Mouse (Mus musculus) layer of hippocampus, adult 18-20 months (tissue): ENCODE measurements around the gene Acp5. TPM values are rescaled to one million over a fixed set of nuclear protein-coding genes. Genes with fewer than 3 reads are reported as not detected.
A peak's percentile ranks its signal among the peaks of the same experiment; 100 is the strongest.
"Not testable (repeated sequence)": the region's sequence is repeated elsewhere in the genome, so short reads cannot be mapped to it uniquely, and the experiment has no call there.

ENCODE experiments used
- DNase-seq, 2 experiments: peaks; one replicate each; pipeline ENCODE4 v3.0.0; 2022; ENCODE audit warnings: low spot score in 2 of 2
- long read RNA-seq: library from polyadenylated mRNA; stranded (forward); transcript quantifications from one replicate; pipeline ENCODE4 v2.0.0, GENCODE M21; 2021
- total RNA-seq, 2 experiments: library from RNA; stranded (reverse); gene quantifications; 2 replicates each; pipeline ENCODE4 v1.2.3; 2021

Acp5 gene
- total RNA-seq = under 1 TPM; 0.41 to 0.84 TPM
- long read RNA-seq = 0 reads

DNA sequence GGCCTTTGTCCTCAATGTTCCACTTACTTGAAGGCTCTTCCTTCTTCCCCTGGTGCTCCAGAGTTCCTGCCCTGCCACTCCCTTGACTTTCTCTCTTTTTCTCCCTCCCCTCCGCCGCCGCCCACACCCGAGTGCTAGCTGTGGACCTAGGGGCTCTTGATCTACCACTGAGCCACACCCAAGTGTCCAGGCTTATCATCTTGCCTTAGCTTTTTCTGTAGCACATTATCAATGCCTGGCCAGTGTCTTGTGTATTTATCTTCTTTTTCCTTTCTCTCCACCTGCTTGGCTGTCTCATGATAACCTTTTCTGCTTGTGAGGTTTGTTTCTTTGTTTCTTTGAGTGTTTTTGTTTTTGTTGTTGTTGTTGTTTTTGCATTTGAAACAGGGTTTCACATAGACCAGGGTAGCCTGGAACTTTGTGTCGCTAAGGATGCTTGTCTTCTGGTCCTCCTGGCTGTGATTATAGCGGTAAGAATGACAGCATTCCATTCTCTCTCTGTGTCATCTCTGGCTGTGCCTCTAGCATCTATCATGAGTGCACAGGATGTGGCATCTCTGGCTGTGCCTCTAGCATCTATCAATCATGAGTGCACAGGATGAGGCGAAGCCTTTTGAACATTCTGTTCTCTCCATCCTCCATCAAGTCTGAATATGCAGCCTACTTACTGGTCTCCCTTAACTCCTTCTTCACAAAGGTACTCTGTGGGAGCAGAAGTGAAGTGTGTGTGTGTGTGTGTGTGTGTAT is at the start of gene Acp5:
Gene Acp5 (minus strand): TSS at position 68 of the 747 bp plus-strand sequence.
- no peak for DNase-seq

DNA sequence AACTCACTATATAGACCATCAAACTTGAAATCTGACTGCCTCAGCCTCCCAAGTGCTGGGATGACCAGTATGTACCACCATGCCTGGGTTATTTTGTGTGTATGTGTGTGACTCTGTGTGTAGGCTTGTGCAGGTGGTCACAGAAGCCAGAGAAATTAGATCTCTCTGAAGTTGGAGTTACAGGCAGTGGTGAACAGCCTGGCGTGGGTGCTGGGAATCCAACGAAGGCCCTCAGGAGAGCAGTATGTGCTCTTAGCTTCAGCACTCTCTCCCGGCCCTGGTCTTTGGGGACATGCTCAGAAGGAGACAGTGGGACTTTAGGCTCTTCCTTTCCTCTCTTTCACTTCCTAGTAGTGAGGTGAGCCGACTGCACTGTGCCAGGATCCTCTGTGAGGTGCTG is 36.8 kb upstream of the Acp5 start:
- no peak for DNase-seq

DNA sequence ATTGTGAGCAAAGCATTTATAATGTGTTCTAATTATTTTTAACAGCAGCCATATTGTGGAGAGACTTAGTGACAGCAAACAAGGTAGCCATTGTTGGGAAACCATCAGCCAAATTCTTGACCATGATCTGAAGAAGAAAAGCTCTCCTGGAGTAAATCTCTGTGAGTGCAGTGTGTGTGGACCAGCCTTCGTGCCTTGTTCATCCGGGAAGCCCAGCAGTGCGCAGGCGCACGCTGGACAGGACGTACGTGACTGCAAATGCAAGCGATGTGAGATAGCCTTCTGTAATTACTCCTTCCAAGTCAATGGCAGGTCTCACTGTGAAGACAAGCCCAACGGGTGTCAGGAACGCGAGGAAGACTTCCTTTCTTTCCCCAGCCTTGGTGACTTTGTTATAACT is 33.8 kb upstream of the Acp5 start:
- no peak for DNase-seq

DNA sequence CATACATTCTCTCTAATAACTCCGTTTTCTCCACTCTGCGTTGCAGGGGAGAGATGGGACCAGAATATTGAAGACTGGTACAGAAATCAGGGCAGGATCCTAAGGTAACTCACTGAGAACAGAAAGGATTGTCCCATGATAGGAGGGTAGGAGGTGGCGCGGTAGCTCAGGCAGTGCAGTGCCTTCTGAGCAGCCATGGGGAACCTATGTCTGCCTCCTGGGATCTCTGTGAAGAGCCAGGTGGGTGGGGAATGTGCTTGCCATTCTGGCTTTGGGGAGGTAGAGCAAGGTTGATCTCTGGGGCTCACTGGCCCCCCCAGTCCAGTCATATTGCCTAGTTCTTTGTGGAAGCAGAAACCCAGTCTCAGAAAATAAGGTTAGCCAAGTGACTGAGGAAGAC is 32.2 kb upstream of the Acp5 start:
- no peak for DNase-seq

DNA sequence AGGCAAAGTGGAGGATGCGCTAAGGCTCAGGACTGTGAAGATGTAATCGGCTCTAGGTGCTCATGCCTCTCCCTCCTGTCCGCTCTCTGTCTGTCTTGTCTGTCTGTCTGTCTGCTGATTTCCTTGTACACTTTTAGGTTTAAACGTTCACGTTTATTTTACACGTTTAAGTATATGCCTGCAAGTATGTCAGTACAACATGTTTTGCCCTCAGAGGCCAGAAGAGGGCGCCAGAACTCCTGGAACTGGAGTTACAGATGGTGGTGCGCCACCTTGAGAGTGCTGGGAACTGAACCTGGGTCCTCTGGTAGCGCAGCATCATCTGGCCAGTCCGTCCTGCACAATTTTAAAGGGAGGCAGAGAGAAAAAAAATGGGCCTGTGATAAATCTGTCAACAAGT is 31.2 kb upstream of the Acp5 start:
- DNase-seq = no peak

DNA sequence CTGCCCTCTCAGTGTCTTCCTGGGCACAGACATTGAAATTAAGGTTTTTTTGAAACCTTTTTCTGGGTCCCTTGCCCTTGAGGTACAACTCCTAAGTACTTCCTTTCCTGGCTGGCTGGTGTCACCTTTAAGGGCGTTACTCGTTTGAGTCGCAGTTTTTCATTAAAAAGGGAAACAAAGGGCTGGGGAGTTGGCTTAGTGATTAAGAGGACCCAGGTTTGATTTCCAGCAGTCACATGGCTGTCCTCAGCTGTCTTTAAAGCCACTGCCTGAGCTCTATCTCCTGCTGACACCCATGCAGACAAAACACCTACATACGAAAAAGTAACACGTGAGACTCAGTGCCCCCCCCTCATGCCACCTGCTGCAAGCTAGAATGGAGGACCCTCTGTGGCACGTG is 30.5 kb upstream of the Acp5 start:
- no peak for DNase-seq

DNA sequence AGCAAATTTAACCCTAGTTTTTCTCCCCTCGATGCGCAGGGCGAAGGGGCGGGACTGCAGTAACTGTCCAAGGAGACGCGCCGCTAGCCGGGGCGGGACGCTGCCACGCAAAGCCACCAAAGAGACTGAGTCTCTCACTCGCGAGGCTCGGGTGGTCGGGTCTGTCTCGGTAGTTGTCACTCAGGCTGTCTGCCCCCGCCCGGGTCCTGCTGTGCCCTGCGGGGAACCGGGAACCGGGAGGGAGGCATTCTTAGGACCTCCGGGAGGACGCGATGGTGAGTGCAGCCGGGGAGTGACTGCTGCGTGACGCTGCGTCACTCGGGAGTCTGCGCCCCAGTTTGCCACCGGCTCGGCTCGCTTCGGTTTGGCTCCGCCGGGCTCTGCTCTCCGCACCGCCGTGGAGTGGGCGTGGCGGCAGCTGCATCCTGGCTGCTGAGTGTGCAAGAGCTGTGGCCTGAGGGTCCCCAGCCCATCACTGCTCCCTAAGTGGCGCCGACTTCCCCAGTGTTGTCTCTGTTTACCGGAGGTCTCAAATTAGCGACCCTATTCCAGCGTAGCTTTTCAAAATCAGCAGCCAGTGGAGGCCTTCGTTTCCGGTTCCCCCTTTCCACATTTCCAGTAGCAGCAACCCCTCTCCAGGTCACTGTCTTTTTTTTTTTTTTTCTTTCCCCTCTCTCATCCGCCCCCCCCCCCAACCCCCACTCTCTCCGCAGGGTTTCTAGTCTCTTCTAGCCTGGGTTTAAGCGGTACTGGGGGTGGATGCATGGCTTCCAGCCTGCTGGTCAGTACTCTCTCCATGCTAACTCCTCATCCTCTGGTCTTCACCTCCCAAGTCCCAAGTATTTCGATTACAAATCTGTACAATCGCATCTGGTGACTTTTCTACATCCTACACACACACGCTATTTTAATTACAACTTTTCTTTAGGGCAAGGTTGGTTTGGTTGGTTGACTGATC is 29.5 kb upstream of the Acp5 start:
- peak; percentile 53 to 61 for DNase-seq

DNA sequence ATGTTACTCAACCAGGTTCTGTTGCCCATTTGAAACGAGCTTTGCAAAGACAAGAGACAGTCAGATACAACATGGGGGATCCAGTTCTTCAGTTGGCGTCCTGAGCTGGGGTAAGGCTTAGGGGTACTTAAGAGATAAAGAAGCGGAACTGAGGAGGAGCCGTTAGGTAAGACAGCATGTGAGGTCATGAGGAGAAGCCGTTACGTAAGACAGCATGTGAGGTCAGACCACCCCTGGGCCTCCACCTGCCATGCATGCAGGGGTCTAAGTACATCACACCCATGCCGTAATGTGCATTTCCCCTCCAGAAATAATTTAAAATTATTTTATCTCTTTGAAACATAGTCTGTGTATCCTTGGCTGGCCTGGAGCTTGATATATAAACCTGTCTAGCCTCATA is 27.4 kb upstream of the Acp5 start:
- no peak for DNase-seq

DNA sequence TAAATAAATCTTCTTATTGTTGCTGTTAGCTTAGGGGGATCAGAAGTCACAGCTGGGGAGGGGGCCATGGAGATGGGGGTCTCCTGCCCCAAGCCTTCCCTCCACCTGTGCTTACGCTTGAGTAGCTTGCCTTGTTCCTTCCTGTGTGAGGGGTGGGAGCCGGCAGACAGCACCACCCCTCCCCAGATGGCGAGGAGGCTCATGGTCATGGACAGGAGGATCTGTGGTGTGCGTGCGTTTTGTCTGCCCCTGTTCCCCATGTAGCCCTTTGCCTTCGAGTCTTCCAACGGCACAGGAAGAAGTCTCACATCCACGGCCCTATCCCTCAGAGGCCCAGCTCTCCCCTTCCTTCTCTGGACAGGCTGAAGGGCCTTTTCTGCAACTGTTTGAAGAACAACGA is 26.8 kb upstream of the Acp5 start:
- no peak for DNase-seq

DNA sequence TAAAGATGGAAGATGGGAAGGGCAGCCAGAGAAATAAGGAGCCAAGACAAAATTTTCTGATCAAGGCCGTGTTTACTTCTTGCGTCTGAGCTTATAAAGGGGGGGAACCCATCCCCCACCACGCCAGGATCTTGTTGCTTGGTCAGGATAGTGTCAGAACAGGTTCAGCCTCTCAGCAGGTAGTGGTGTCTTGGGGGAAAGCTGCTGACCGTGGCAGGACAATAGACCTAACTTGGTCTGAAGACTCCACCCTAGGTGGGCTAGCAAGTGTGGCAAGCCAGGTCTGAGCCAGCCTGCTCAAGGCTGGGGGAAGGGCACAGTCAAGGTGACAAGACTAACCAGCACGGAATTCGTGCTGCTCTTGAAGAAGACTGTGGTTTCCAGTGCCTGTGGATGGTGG is 25.8 kb upstream of the Acp5 start:
- DNase-seq = no peak

DNA sequence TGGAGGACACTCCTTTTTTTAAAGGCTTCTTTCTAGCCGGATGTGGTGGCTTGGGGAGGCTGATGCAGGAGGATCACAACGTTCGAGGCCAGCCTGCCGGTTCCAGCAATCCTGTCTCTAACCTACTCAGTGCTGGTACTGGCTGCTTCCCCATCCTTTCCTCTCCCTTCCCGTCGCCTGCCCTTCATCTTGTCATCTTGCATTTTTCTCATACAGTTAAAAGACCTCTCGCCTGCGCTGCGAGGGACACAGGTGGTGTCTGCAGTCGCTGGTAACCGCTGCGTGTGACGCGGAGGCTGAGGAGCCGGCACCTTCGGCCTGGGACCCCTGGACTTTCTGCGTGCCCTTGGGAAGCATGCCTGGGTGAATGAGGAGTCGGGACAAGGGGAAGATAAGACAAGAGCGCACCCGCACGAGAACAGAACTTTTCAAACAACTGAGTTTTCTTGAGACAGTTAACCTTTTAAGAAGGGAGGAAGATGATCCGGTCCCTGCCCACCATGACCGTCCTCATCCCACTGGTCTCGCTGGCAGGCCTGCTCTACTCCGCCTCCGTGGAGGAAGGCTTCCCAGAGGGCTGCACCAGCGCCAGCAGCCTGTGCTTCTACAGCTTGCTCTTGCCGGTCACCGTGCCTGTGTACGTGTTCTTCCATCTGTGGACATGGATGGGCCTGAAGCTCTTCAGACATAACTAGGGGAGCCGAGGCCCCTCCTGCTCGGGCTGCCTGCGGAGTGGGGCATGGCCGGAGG is 22.2 kb upstream of the Acp5 start:
- peak; percentile 7 to 19 for DNase-seq

DNA sequence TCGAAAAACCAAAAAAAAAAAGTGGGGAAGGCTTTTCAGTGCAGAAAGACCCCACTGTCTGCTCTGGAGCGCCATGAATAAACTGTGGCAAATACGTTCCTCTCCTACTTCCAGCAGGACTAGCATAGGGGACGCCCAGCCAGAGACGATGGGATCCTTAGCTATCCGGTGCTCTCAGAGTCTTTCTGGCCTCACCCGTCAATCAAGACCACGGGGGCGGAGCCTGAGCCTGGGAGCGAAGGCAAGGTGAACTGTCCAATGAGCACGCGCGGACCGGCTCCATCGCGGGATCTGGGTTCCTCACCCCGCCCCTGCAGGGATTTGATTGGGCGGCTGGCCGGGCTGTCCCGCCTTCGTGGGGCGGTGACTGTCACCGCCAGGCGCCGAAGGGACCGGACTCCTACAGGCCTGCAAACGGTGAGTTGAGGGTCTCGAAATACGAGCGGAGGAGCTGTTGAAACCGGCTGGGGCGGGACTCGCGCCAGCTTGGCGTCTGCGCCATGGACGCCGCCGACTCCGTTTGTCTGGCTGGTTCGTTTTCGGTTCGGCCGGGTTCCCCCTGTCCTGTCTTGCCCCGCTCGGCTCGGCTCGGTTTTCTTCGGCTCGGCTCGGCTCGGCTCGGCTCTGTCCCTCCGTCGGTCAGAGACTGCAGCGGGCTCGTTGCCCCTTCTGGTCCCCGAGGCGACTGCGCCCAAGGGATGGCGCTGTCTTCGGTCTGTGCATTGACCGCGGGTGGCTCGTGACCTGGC is 21.2 kb upstream of the Acp5 start, which contains the start of gene Pigyl:
Gene Pigyl (plus strand): TSS at position 350 of the 749 bp plus-strand sequence.
- DNase-seq = peak; percentile 97 to 98

DNA sequence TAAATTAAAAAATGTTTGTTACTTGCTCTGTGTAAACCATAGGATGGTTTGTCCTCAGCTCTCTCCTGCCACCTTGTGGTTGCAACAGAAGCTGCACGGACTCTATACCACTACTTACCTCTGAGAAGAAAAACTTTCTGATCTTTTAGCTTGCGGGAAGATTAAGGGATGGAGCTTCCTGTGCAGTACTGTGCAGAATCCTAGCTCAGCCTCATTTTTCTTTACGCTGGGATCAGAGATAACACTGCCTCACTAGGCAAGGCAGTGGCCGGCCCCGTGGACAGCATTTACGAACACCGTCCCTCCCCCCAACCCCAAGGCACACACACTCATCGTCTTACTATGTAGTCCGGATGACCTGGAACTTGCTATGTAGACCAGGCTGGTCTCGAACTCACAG is 20.1 kb upstream of the Acp5 start:
- DNase-seq = peak in 1 of 2 experiments; percentile 78

DNA sequence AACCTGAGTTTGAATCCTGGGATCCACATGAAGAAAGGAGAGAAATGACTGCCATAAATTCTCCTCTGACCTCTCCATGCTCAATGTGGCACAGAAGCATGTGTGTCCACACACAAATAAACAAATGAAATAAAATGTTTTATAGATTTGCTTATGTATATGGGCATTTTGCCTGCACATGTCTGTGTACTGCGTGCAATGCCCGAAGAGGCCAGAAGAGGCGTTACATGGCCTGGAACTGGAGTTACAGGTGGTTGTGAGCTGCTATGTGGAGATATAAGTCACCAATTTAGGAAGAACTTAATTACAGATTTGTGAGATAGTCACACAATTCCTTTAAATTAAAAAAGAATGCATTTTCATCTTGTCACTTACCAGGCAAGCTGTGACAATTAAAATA is 18.3 kb upstream of the Acp5 start:
- no peak for DNase-seq

DNA sequence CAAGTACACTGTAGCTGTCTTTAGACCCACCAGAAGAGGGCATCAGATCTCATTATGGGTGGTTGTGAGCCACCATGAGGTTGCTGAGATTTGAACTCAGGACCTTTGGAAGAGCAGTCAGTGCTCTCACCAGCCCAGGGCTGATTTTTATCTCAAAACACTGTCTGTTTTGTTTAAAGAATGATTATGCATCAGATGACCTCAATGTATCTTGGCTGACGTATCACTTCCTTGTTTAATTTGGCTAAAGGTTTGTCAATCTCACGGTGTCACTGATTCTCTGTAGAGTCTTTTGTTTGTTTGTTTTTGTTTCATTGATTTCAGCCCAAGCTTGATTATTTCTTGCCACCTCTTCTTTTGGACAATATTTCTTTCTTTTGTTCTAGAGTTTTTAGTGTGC is 15.4 kb upstream of the Acp5 start:
- DNase-seq = no peak

DNA sequence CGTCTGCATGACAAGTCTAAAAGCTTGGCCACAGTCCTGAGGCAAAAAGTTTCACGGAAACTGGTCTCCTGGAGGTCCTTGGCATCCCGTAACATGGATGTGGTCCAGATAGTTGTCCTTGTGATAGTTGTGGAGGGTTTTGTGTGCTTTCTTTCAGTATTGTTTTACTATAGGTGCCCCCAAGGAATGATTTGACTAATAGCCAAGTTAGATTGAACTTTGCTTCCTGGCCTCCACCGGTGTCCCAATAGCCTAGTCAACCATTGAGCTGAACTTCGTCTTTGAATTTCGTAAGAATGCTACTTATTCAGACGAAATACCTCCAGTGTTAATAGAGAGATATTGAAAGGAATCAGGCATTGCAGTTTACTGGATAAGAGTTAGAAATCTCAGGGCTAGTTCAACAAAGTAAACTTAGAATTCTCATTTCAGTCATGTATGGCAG is 14.8 kb upstream of the Acp5 start:
- DNase-seq = not testable (repeated sequence)

DNA sequence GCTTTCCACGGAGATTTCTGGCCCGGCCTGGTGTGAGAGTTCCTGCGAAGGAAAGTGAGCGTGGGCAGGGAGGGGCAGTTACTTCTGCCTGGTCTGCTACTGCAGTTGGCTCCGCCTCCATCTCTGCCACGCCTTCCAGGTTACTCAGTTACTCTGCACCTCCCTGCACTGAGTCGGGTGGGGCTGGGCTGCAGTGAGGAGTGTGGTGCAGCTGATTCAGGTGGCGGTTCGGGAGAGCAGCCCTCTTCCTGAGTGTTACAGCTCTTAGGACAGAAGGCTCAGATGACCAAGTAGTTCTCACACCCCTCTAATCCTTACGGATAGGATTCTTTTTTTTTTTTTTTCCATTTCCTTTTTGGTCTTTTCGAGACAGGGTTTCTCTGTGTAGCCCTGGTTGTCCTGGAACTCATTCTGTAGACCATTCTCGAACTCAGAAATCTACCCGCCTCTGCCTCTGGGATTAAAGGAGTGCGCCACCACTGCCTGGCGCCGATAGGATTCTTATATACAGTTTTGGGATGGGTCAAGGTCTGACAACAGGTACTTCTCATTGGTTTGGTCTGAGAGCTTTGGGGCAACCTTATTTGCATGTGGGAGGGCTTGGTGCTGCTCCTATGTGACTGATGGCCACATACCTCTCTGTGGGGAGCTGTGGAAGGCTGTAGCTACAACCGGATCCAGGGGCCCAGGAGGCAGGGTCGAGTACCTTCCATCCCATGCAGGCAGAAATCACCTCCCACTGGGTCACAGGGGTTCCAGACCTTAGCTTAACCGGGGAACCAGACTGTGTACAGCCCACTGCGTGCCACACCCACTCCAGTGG is 14.1 kb upstream of the Acp5 start:
- DNase-seq = no peak

DNA sequence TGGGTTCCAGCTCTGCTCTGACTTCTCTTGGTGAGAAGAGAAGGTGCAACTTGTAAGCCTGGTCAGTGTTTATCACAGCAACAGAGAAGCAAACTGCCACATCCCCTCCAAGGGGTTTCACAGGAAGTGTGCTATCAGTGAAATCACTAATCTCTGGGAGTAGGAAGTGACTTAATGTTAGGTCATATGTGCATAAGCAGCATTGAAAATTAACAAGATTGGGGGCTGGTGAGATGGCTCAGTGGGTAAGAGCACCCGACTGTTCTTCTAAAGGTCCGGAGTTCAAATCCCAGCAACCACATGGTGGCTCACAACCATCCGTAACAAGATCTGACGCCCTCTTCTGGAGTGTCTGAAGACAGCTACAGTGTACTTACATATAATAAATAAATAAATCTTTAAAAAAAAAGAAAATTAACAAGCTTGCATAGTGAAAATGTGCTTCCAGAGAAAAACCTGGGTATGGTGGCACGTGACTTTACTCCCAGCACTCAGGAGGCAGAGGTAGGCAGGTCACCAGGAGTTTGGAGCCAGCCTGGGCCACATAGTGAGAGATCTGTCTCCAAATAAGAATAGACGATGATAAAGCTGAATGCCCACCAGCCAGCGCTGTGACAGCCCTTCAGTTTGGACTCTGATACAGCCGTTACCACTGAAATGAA is 8.9 kb upstream of the Acp5 start:
- no peak for DNase-seq
